Mouse (Mus musculus): ENCODE data around the gene Cct7. TPM values are rescaled to one million over a fixed set of nuclear protein-coding genes. Genes with fewer than 3 reads are reported as not detected.
"Not testable (repeated sequence)": the region's sequence is repeated elsewhere in the genome, so short reads cannot be mapped to it uniquely, and the experiment has no call there.

Cct7 gene
- polyA plus RNA-seq, 1 experiment: 334 TPM

- Histone ChIP-seq H3K27me3 (ENCODE audit: control insufficient read depth, insufficient read depth, insufficient read length) (no peaks in the 10 kb centered on the region), H3K4me3 (no peak overlapping the region), H3K4me2 (ENCODE audit: low read depth) (no peak overlapping the region), H3K79me2 (ENCODE audit: control insufficient read depth, insufficient read depth) (peaks cover 9% of the 10 kb centered on the region), H3ac (ENCODE audit: control insufficient read depth, insufficient read length) (no peak overlapping the region), H3K36me3 (ENCODE audit: control insufficient read depth, insufficient read depth) (peaks cover 28% of the 10 kb centered on the region)
- TF ChIP-seq SRF (IDR thresholded peaks at IDR 0.05; ENCODE audit: control insufficient read depth, insufficient read length, low read depth): no peak
- TF ChIP-seq MYOG (IDR thresholded peaks at IDR 0.05; ENCODE audit: control insufficient read depth in 1 of 3, insufficient read depth in 1 of 3, insufficient read length in 2 of 3, low read depth in 2 of 3): no peak
- TF ChIP-seq POLR2AphosphoS2 (IDR thresholded peaks at IDR 0.05; ENCODE audit: insufficient read length, low read depth): no peak
- no peak for TF ChIP-seq MYOD1 (IDR thresholded peaks at IDR 0.05; ENCODE audit: control insufficient read depth in 1 of 3, insufficient read length in 2 of 3, low read depth in 2 of 3)
- no peak for TF ChIP-seq USF1 (IDR thresholded peaks at IDR 0.05; ENCODE audit: low read depth)
These were observed 10.2 kb upstream of the Cct7 start for GRCm38 (mm10) chr6:85441142-85441541.

- Histone ChIP-seq H3K27me3 (ENCODE audit: control insufficient read depth, insufficient read depth, insufficient read length) (no peaks in the 10 kb centered on the region), H3ac (ENCODE audit: control insufficient read depth, insufficient read length) (no peak overlapping the region), H3K36me3 (ENCODE audit: control insufficient read depth, insufficient read depth) (peaks cover 28% of the 10 kb centered on the region), H3K4me2 (ENCODE audit: low read depth) (no peak overlapping the region), H3K79me2 (ENCODE audit: control insufficient read depth, insufficient read depth) (no peaks in the 10 kb centered on the region), H3K4me3 (no peak overlapping the region)
- TF ChIP-seq POLR2A (IDR thresholded peaks at IDR 0.05; ENCODE audit: insufficient read length, low read depth): no peak
- TF ChIP-seq USF1 (IDR thresholded peaks at IDR 0.05; ENCODE audit: low read depth): no peak
- no peak for TF ChIP-seq TCF3 (IDR thresholded peaks at IDR 0.05; ENCODE audit: insufficient read length, low read depth)
- no peak for TF ChIP-seq TCF12 (IDR thresholded peaks at IDR 0.05; ENCODE audit: insufficient read depth, poor library complexity, severe bottlenecking)
- no peak for TF ChIP-seq POLR2AphosphoS2 (IDR thresholded peaks at IDR 0.05; ENCODE audit: insufficient read length, low read depth)
- TF ChIP-seq CEBPB (IDR thresholded peaks at IDR 0.05; ENCODE audit: insufficient read depth, poor library complexity, severe bottlenecking): no peak
- no peak for TF ChIP-seq REST (IDR thresholded peaks at IDR 0.05; ENCODE audit: insufficient read depth, insufficient read length)
- no peak for TF ChIP-seq MYOG (IDR thresholded peaks at IDR 0.05; ENCODE audit: control insufficient read depth in 1 of 3, insufficient read depth in 1 of 3, insufficient read length in 2 of 3, low read depth in 2 of 3)
- no peak for TF ChIP-seq E2F4 (IDR thresholded peaks at IDR 0.05; ENCODE audit: insufficient read depth)
- TF ChIP-seq SRF (IDR thresholded peaks at IDR 0.05; ENCODE audit: control insufficient read depth, insufficient read length, low read depth): no peak
- no peak for TF ChIP-seq MAX (IDR thresholded peaks at IDR 0.05; ENCODE audit: low read depth)
- no peak for TF ChIP-seq MYOD1 (IDR thresholded peaks at IDR 0.05; ENCODE audit: control insufficient read depth in 1 of 3, insufficient read length in 2 of 3, low read depth in 2 of 3)
These were observed 7.7 kb upstream of the Cct7 start for GRCm38 (mm10) chr6:85443488-85444233.

GRCm38 (mm10) chr6:85444266-85444965 is 6.9 kb upstream of the Cct7 start:
- no peak overlapping the region for H3K4me3 ChIP-seq

GRCm38 (mm10) chr6:85445286-85445685 is 6.0 kb upstream of the Cct7 start:
- no peak overlapping the region for H3K4me3 ChIP-seq
- H3K4me2 ChIP-seq (ENCODE audit: low read depth): no peak overlapping the region
- no peaks in the 10 kb centered on the region for H3K79me2 ChIP-seq (ENCODE audit: control insufficient read depth, insufficient read depth)
- no peaks in the 10 kb centered on the region for H3K27me3 ChIP-seq (ENCODE audit: control insufficient read depth, insufficient read depth, insufficient read length)
- H3ac ChIP-seq (ENCODE audit: control insufficient read depth, insufficient read length): no peak overlapping the region
- peaks cover 20% of the 10 kb centered on the region for H3K36me3 ChIP-seq (ENCODE audit: control insufficient read depth, insufficient read depth)
- TF ChIP-seq POLR2A (IDR thresholded peaks at IDR 0.05; ENCODE audit: insufficient read length, low read depth) (no peak), MYOD1 (IDR thresholded peaks at IDR 0.05; ENCODE audit: control insufficient read depth in 1 of 3, insufficient read length in 2 of 3, low read depth in 2 of 3) (no peak), USF1 (IDR thresholded peaks at IDR 0.05; ENCODE audit: low read depth) (no peak), E2F4 (IDR thresholded peaks at IDR 0.05; ENCODE audit: insufficient read depth) (no peak)

More at GRCm38 (mm10) chr6:85444266-85444965, 6.9 kb upstream of the Cct7 start:
- Histone ChIP-seq H3K27me3 (ENCODE audit: control insufficient read depth, insufficient read depth, insufficient read length) (no peaks in the 10 kb centered on the region), H3K4me2 (ENCODE audit: low read depth) (no peak overlapping the region), H3K79me2 (ENCODE audit: control insufficient read depth, insufficient read depth) (no peaks in the 10 kb centered on the region), H3ac (ENCODE audit: control insufficient read depth, insufficient read length) (no peak overlapping the region), H3K36me3 (ENCODE audit: control insufficient read depth, insufficient read depth) (peaks cover 20% of the 10 kb centered on the region)
- TF ChIP-seq TCF3 (IDR thresholded peaks at IDR 0.05; ENCODE audit: insufficient read length, low read depth) (no peak), MYOD1 (IDR thresholded peaks at IDR 0.05; ENCODE audit: control insufficient read depth in 1 of 3, insufficient read length in 2 of 3, low read depth in 2 of 3) (no peak), CEBPB (IDR thresholded peaks at IDR 0.05; ENCODE audit: insufficient read depth, poor library complexity, severe bottlenecking) (no peak), SRF (IDR thresholded peaks at IDR 0.05; ENCODE audit: control insufficient read depth, insufficient read length, low read depth) (no peak), E2F4 (IDR thresholded peaks at IDR 0.05; ENCODE audit: insufficient read depth) (no peak), POLR2AphosphoS2 (IDR thresholded peaks at IDR 0.05; ENCODE audit: insufficient read length, low read depth) (no peak), MAX (IDR thresholded peaks at IDR 0.05; ENCODE audit: low read depth) (no peak), USF1 (IDR thresholded peaks at IDR 0.05; ENCODE audit: low read depth) (no peak), POLR2A (IDR thresholded peaks at IDR 0.05; ENCODE audit: insufficient read length, low read depth) (no peak), REST (IDR thresholded peaks at IDR 0.05; ENCODE audit: insufficient read depth, insufficient read length) (no peak)

GRCm38 (mm10) chr6:85447351-85447750 is 4.0 kb upstream of the Cct7 start:
- TF ChIP-seq POLR2AphosphoS2 (IDR thresholded peaks at IDR 0.05; ENCODE audit: insufficient read length, low read depth) (peak; percentile 56), POLR2A (IDR thresholded peaks at IDR 0.05; ENCODE audit: insufficient read length, low read depth) (no peak)
- Histone ChIP-seq H3K4me3 (no peak overlapping the region), H3ac (ENCODE audit: control insufficient read depth, insufficient read length) (no peak overlapping the region), H3K79me2 (ENCODE audit: control insufficient read depth, insufficient read depth) (peaks cover 4% of the 10 kb centered on the region), H3K4me2 (ENCODE audit: low read depth) (no peak overlapping the region), H3K27me3 (ENCODE audit: control insufficient read depth, insufficient read depth, insufficient read length) (no peaks in the 10 kb centered on the region), H3K36me3 (ENCODE audit: control insufficient read depth, insufficient read depth) (peaks cover 6% of the 10 kb centered on the region)

- H3ac ChIP-seq (ENCODE audit: control insufficient read depth, insufficient read length); H3K27me3 ChIP-seq (ENCODE audit: control insufficient read depth, insufficient read depth, insufficient read length); H3K36me3 ChIP-seq (ENCODE audit: control insufficient read depth, insufficient read depth): not testable (repeated sequence)
- Histone ChIP-seq H3K4me2 (ENCODE audit: low read depth) (peak overlapping the region; percentile 92), H3K4me3 (peak overlapping the region; percentile 92), H3K79me2 (ENCODE audit: control insufficient read depth, insufficient read depth) (peaks cover 32% of the 10 kb centered on the region)
These were observed 1.2 kb upstream of the Cct7 start for GRCm38 (mm10) chr6:85450140-85450539.

Measured in myocyte (in vitro differentiated cells).